Mouse (Mus musculus): ENCODE data around the gene Lbp.

DNA sequence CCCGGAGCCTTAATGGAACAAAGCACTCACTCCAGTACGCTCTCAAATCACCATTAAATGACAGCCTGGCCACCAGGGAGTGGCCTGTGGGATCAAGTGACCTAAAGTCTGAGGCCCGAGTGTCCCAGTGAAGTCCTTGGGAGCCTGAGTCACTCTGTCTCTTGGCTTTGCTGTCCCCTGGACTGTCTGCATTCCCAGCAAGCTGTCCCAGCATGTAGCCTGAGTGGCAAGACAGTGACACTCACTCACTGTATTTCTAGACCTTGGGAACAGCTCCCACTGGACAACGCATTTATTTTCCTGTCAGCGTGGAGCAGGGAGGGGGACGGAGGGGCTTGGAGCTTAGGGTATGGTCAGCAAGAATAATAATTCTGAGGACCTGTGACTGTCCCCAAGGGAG is 29.8 kb upstream of the Lbp start:
- TF ChIP-seq GATA1 (IDR thresholded peaks at IDR 0.05; ENCODE audit: borderline replicate concordance, low read length): no peak
- TF ChIP-seq FLI1 (IDR thresholded peaks at IDR 0.05; ENCODE audit: low read length): no peak

All from megakaryocyte, embryonic 14.5 days (primary cell).